Mouse (Mus musculus) right cerebral cortex, postnatal 4 days (tissue): ENCODE data around the gene Ddx1.
A peak's percentile ranks its signal among the peaks of the same experiment; 100 is the strongest.
"Not testable (repeated sequence)": the region's sequence is repeated elsewhere in the genome, so short reads cannot be mapped to it uniquely, and the experiment has no call there.

Source experiments
- DNase-seq: peaks from one replicate; pipeline ENCODE4 v3.0.0-alpha.2; 2022

Ddx1 gene

DNA sequence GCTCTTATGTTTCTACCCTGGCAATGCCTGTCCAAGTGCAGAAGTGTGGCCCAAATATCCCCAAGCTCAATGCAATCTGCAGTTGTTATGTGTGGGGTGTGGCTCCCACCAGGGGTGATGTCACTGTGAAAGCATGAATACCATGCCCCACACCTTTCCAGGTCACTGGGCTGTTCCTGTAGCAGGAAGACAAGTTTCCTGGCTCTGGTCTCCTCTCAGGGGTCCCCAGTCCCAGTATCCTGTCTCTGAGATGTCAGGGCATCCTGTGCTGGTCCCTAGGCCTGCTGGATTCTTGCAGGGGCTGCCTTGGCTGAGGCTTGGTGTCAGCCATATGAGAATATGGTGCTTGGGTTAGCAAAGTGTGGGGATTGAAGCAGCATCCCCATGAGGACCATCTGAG lies 46.7 kb downstream of the Ddx1 start:
- DNase-seq: no peak

DNA sequence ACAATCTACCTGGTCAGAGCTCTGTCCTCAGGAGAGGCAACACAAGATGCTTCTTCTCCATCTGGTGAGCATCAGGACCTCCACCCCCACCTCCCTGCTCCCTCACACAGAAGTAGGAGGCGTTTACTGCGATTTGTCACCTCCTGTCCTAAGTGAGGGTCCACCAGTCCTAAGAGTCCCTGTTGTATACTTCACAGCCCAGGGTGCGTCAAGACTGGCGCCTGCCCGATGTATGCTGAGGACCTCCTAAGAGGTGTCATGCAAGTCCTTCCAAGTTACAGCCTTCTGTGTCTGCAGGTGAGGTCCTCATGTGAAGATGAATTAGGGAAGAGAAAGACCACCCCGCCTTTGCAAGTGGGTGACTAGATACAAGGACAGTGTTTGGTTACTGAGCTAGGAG lies 48.4 kb downstream of the Ddx1 start:
- DNase-seq: no peak

GRCm38 (mm10) chr12:13199338-13200301 lies 49.4 kb downstream of the Ddx1 start:
- DNase-seq: no peak

DNA sequence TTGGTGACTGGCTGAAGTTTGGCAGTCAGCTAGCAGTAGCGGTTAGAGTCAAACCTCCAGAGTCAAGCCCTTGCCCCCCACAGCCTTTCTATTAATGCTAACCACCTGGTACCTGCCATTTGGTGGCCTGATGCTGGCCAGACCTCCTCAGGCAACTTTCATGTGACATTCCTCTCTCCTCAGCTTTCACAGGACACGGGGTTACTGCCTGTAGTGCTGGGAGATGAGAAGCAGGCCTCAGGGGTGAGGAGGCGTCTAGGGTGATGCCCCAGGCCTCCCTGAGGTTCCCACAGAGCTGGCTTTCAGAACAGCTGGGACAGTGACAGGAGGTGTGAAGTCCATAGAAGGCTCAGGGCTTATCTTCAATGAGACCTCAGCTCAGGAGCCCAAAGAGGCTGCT lies 50.9 kb downstream of the Ddx1 start:
- no peak for DNase-seq

GRCm38 (mm10) chr12:13196146-13196545 lies 52.9 kb downstream of the Ddx1 start:
- DNase-seq: no peak

DNA sequence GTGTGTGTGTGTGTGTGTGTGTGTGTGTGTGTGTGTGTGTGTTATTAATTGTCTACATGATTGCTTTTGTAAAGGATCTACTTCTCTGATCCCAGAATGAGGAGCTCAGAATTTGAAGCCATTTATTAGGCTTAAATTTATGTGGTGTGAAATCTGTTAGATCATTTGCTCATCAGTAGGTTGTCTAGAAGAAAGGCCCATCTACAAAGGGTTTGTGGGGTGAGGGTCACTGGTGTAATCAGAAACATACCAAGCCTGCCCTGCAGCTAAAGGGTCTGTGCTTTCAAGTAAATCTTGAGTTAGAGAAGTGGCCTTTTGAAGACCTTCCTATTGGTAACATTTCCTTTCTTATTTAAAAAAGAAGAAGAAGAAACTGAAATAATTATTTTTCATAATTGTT lies 53.5 kb downstream of the Ddx1 start:
- DNase-seq: no peak

DNA sequence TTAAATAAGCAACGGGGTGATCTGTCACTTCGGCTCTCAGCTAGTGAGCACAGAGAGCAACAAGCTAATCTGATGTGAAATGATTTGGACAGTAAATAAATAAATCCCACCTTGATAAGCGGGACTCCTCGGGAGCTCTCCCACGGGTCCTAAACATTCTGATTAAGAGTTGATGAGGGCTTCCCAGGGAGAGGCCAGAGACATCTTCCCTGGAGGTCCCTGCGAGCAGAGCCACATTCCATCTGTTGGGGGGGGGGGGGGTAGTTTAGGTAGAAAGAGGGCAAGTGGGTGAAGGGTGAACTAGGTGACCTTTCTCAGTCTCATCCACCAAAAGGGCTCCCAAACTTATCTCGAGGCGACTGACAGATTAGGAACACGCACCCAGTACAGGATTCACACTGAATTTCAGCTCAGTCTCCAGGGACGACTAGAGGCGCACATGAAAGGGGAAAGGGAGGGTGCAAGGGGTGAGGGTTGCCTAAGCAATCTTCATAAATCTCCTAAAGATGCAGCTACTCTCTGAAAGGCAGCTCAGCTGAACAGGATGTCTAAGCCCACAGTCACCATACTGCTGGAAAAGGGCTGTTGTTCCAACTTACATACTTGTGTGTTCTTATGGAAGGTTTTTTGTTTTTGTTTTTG lies 60.8 kb downstream of the Ddx1 start:
- DNase-seq: no peak

GRCm38 (mm10) chr12:13186209-13186608 lies 62.8 kb downstream of the Ddx1 start:
- no peak for DNase-seq

DNA sequence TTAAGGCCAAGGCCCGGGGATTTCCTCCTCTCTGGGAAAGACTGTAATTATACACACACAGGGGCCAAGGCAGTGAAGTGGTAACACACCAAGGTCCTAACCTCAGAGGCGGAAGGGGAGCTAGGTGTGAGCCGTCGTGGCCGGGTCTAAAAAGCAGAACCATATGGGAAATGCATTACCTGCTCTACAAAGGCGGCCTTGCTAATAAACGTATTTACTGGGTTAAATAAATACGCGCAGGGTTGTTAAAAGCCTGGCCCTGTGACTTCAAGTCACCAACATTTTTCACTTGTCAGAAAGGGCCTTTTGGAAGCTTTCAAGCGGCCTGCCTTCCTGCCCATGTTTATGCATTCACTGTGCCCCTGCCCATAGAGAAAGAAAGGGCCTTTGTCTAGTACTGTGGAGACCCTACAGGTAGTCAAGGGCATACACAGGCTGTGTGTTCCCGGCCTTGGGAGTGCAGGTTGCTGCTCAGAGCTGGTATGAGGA lies 64.1 kb downstream of the Ddx1 start:
- DNase-seq: no peak

DNA sequence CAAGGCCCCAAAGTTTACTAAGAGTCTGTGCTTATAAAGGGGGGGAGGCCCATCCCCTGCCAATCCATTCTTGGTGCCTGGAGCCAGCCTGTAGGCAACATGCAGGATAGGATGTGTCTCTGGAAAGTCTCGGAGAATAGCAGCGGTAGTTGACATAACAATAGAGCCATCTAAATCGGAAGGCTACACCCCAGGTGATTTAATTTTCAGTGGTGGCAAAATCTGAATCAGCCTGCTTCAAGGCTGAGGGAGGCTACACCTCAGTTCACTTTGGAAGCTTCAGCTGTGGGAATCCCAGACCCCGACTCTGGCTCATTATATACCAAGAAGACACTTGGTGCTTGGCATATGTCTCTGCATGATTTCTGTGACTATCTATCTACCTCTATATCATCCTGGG lies 64.9 kb downstream of the Ddx1 start:
- DNase-seq: not testable (repeated sequence)

DNA sequence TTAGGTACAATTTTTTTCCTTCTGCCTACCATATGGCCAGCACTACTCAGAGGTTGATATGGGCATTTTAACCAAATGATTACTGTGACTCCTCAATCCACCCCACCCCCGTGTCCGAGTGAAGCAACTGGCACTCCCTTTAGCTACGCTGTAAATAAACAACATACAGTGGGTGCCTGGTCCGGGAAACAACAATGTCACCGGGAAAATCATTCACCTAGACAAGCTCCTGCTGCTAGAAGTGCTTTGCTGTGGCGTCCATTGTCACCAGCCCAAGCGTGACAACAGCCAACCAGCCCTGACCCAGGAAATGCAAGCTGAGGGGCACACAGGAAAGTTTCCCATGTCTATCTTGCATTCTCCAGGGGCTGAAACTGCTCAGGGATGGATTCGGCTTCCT lies 66.8 kb downstream of the Ddx1 start:
- DNase-seq: no peak

DNA sequence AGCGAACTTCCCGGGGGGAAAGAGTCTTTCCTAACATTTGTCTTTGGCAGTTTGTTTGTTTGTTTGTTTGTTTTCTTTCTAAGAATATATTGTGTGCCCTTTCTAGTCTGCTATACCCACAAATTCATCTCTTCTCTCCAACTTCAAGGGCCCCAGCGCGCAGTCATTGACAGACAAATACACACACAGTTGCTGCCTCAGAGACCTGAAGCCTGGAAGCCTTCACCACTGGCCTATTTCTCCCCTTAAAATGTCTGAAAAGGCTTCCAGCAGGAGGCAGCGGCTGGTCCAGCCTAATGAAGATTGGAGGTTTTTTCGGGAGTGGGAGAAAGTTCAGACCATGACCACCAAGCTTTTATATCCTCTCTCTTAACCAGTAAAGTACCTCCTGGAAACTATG lies 67.3 kb downstream of the Ddx1 start:
- no peak for DNase-seq

GRCm38 (mm10) chr12:13180715-13181335 lies 68.2 kb downstream of the Ddx1 start:
- DNase-seq: peak; percentile 28

GRCm38 (mm10) chr12:13180332-13180714 lies 68.7 kb downstream of the Ddx1 start:
- DNase-seq: no peak

GRCm38 (mm10) chr12:13177606-13178005 lies 71.4 kb downstream of the Ddx1 start:
- no peak for DNase-seq

DNA sequence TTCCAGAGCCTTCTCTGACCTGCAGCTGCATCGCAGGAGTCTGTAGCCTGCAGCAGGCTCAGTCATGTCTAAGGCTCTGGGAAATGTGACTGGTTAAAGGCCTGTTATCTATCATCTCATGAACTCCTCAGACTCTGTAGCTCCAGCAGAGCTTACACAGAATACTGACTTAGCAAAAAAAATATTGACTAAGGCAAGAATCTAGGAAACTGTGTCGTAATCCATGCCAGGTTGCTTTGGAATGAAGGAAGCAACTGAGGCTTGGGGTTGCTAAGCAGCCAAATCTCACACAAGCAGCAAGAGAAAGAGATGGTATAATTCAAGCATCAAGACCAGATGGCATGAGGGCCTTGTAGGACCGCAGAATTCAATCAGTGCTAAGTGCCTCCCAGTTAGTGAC lies 72.1 kb downstream of the Ddx1 start:
- no peak for DNase-seq

DNA sequence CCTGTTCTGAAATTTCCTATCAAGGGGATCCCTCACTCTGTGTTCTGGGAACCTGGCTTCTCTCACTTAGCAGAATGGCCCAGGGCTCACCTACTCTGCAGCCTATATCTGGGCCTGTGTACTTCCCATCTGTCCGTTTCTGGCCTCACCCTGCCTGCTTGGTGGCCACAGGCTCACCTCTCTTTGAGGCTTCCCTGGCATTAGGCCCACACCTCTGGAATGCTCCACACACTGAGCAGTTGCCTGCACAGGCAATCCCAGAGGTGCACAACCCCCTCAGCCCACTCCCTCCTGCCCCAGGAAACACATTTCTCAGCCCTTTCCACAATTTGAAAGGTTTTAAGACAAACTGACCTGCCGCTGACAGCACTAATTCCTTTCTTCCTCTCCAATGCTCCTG lies 72.9 kb downstream of the Ddx1 start:
- DNase-seq: no peak

GRCm38 (mm10) chr12:13174022-13174421 lies 75.0 kb downstream of the Ddx1 start:
- no peak for DNase-seq

- DNase-seq: no peak
Observed at GRCm38 (mm10) chr12:13168073-13168472, 80.9 kb downstream of the Ddx1 start.

- DNase-seq: no peak
Observed at GRCm38 (mm10) chr12:13167116-13167515, 81.9 kb downstream of the Ddx1 start.
